Comparison of ENCODE assay signal across 12 mouse cellular contexts in genomic region chr15:8780371-8780866, GRCm38 (mm10).
DNase-seq lines count a peak whose midpoint lies in the region; ATAC-seq and TF ChIP-seq lines count a peak whose summit lies in the region.
"Had no signal": no experiment of that assay in that cellular context is flagged by ENCODE, and none has a peak within 500 bp of the region (broad histone marks: within the 10 kb centered on the region; RNA-seq: fewer than 3 reads in every experiment).

No protein-coding gene starts in this region.

- H3K4me3 ChIP-seq in limb, embryonic 14.5 days (replicated peaks; ENCODE audit: low read length), result no peak overlapping the region
- no peak overlapping the region for H3K4me3 ChIP-seq in limb, embryonic 10.5 days
- H3K4me3 ChIP-seq in forebrain, embryonic 14.5 days (ENCODE audit: low read depth, low read length), result no peak overlapping the region
- H3K4me3 ChIP-seq in hindbrain, embryonic 15.5 days, result no peak overlapping the region
- no peak overlapping the region for H3K4me3 ChIP-seq in neural tube, embryonic 13.5 days

- H3K27ac ChIP-seq in limb, embryonic 14.5 days (replicated peaks; ENCODE audit: low read depth, low read length), result no peak overlapping the region
- H3K27ac ChIP-seq in limb, embryonic 10.5 days, result no peak overlapping the region
- peak overlapping the region; percentile 22; the same call in 1 of the 2 replicates for H3K27ac ChIP-seq in forebrain, embryonic 14.5 days (ENCODE audit: low read depth, low read length)
- H3K27ac ChIP-seq in hindbrain, embryonic 15.5 days (replicated peaks), result peak overlapping the region; percentile 66
- H3K27ac ChIP-seq in neural tube, embryonic 13.5 days (replicated peaks), result peak overlapping the region; percentile 70

- 64% methylated on average over 5 of the region's 5 CpGs for WGBS in limb, embryonic 14.5 days
- 75% methylated on average over 5 of the region's 5 CpGs for WGBS in limb, embryonic 10.5 days
- WGBS in forebrain, embryonic 14.5 days, result 36% methylated on average over 5 of the region's 5 CpGs
- WGBS in hindbrain, embryonic 15.5 days, result 32% methylated on average over 5 of the region's 5 CpGs
- 22% methylated on average over 5 of the region's 5 CpGs for WGBS in neural tube, embryonic 13.5 days

- no peak overlapping the region for H3K9ac ChIP-seq in limb, embryonic 14.5 days (ENCODE audit: low read depth, low read length, severe bottlenecking)
- H3K9ac ChIP-seq in forebrain, embryonic 14.5 days (ENCODE audit: low read length), result no peak overlapping the region
- H3K9ac ChIP-seq in hindbrain, embryonic 15.5 days, result no peak overlapping the region
- no peak overlapping the region for H3K9ac ChIP-seq in neural tube, embryonic 13.5 days

- H3K9me3 ChIP-seq in limb, embryonic 14.5 days (ENCODE audit: control insufficient read depth, low read length), result no peaks in the 10 kb centered on the region
- H3K9me3 ChIP-seq in limb, embryonic 10.5 days (replicated peaks), result no peaks in the 10 kb centered on the region
- no peaks in the 10 kb centered on the region for H3K9me3 ChIP-seq in forebrain, embryonic 14.5 days (replicated peaks; ENCODE audit: control insufficient read depth, low read length)
- no peaks in the 10 kb centered on the region for H3K9me3 ChIP-seq in hindbrain, embryonic 15.5 days
- no peaks in the 10 kb centered on the region for H3K9me3 ChIP-seq in neural tube, embryonic 13.5 days

- H3K4me2 ChIP-seq in limb, embryonic 14.5 days (replicated peaks; ENCODE audit: low read depth, low read length, severe bottlenecking), result no peak overlapping the region
- H3K4me2 ChIP-seq in forebrain, embryonic 14.5 days (ENCODE audit: low read length), result no peak overlapping the region
- H3K4me2 ChIP-seq in hindbrain, embryonic 15.5 days, result no peak overlapping the region
- H3K4me2 ChIP-seq in neural tube, embryonic 13.5 days, result no peak overlapping the region

- no peaks in the 10 kb centered on the region for H3K27me3 ChIP-seq in limb, embryonic 14.5 days (ENCODE audit: control insufficient read depth, insufficient read depth, low read length)
- H3K27me3 ChIP-seq in limb, embryonic 10.5 days (ENCODE audit: low read depth, poor library complexity, severe bottlenecking), result no peaks in the 10 kb centered on the region
- H3K27me3 ChIP-seq in forebrain, embryonic 14.5 days (replicated peaks; ENCODE audit: control insufficient read depth, insufficient read depth, low read length), result no peaks in the 10 kb centered on the region
- no peaks in the 10 kb centered on the region for H3K27me3 ChIP-seq in hindbrain, embryonic 15.5 days
- H3K27me3 ChIP-seq in neural tube, embryonic 13.5 days, result no peaks in the 10 kb centered on the region
- H3K27me3 ChIP-seq: CH12.LX had no signal

- H3K4me1 ChIP-seq in limb, embryonic 14.5 days (ENCODE audit: control insufficient read depth, insufficient read depth, low read length), result no peaks in the 10 kb centered on the region
- no peaks in the 10 kb centered on the region for H3K4me1 ChIP-seq in limb, embryonic 10.5 days
- H3K4me1 ChIP-seq in forebrain, embryonic 14.5 days (ENCODE audit: control insufficient read depth, insufficient read depth, low read length), result peaks cover 15% of the 10 kb centered on the region; the same call in 1 of the 2 replicates
- H3K4me1 ChIP-seq in hindbrain, embryonic 15.5 days (replicated peaks), result peaks cover 14% of the 10 kb centered on the region; the same call in 1 of the 2 replicates
- peaks cover 25% of the 10 kb centered on the region for H3K4me1 ChIP-seq in neural tube, embryonic 13.5 days (replicated peaks)

- ATAC-seq in limb, embryonic 14.5 days (ENCODE audit: low FRiP score, low read depth), result no peak
- no peak for ATAC-seq in forebrain, embryonic 14.5 days
- no peak for ATAC-seq in hindbrain, embryonic 15.5 days (ENCODE audit: low FRiP score, low read depth)
- no peak for ATAC-seq in neural tube, embryonic 13.5 days (ENCODE audit: low read depth)
- ATAC-seq: intestine, postnatal 0 days had no signal

- no peaks in the 10 kb centered on the region for H3K36me3 ChIP-seq in limb, embryonic 14.5 days (ENCODE audit: control insufficient read depth, insufficient read depth, low read length)
- no peaks in the 10 kb centered on the region for H3K36me3 ChIP-seq in limb, embryonic 10.5 days
- H3K36me3 ChIP-seq in forebrain, embryonic 14.5 days (ENCODE audit: control insufficient read depth, insufficient read depth, low read length), result no peaks in the 10 kb centered on the region
- H3K36me3 ChIP-seq in hindbrain, embryonic 15.5 days, result no peaks in the 10 kb centered on the region
- no peaks in the 10 kb centered on the region for H3K36me3 ChIP-seq in neural tube, embryonic 13.5 days

- peak; percentile 45 for DNase-seq in limb, embryonic 14.5 days (ENCODE audit: low spot score)
- no peak for DNase-seq in limb, embryonic 10.5 days (ENCODE audit: low spot score)
- DNase-seq in forebrain, embryonic 14.5 days (ENCODE audit: low spot score), result peak; percentile 57
- DNase-seq in adrenal gland, postnatal 10 days, result no peak
- no peak for DNase-seq in gastrocnemius, postnatal 4 days (ENCODE audit: low spot score in 2 of 2)
- DNase-seq in spleen, adult 18-20 months, result no peak
- DNase-seq: gastrocnemius, postnatal 25 days; liver had no signal

- no peak for TF ChIP-seq POLR2A in limb, embryonic 14.5 days (IDR thresholded peaks at IDR 0.05; ENCODE audit: borderline replicate concordance, extremely low read depth, insufficient read depth, insufficient read length)

Comparison
In these comparisons a context has a peak if more than half of its experiments do, and no peak if none do; other contexts are left out.
1. DNase-seq: peak in limb, embryonic 14.5 days (single experiment) and forebrain, embryonic 14.5 days (single experiment); none in limb, embryonic 10.5 days (single experiment), adrenal gland, postnatal 10 days (single experiment), gastrocnemius, postnatal 4 days (0 of 2) and spleen, adult 18-20 months (0 of 2).
2. H3K27ac ChIP-seq: peak in forebrain, embryonic 14.5 days (single experiment), hindbrain, embryonic 15.5 days (single experiment) and neural tube, embryonic 13.5 days (single experiment); none in limb, embryonic 14.5 days (single experiment) and limb, embryonic 10.5 days (single experiment).